Mouse (Mus musculus) thymus, postnatal 25 days (tissue): ENCODE results near the gene Kbtbd8.

ENCODE experiments used
- DNase-seq: peaks from one replicate; pipeline ENCODE4 v3.0.0; 2022

Gene Kbtbd8

GRCm38 (mm10) chr6:95174311-95175143, 57.5 kb downstream of the Kbtbd8 start:
- no peak for DNase-seq
